Mouse (Mus musculus) spleen, adult 2 months (tissue): Measurements from ENCODE around the gene Pigm.

Experiments
- CTCF ChIP-seq: fragments of 200-500 bp; IDR thresholded peaks from 2 replicates; pipeline ENCODE4 v1.5.1; 2011; ENCODE audit warnings: mild to moderate bottlenecking, inconsistent platforms; ENCODE audit not compliant: insufficient read depth, insufficient read length, insufficient replicate concordance; ENCODE audit errors: extremely low read depth
- POLR2A ChIP-seq: fragments of 200-500 bp; IDR thresholded peaks from 2 replicates; pipeline ENCODE4 v1.6.1; 2011; ENCODE audit warnings: low read depth, low read length, inconsistent platforms

- TF ChIP-seq CTCF (no peak), POLR2A (no peak)
Measured at GRCm38 (mm10) chr1:172415061-172415460, 38.7 kb downstream of the Pigm start.
